Mouse (Mus musculus): ENCODE measurements around the gene Gm49387.

Gene Gm49387

DNA sequence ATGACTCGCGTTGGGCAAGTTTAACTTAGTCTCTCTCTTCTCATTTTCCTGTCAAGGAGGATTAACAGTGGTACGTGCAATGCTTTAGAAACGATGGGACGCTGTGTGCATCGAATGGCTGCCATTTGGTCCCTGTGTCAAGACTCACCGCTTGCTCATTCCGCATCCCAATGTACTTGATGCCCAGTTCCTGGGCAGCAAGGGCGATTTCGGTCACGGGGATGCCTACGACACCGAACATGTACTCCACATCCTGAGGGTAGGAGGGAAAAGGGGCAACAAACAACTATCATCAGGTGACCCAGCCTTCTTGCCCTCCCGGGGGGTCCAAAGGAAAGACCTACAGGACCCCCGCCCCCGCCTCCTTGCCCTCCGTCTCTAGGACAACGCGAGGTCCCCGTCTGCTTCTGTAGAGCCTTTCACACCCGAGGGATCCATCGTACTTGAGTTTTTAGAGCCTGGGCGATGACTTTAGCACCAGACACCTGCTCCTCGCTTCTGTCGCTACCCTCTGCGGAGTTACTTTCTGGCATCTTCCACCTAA, at the start of gene Gm49387:
Gene Gm49387 (minus strand): TSS at position 533 of the 544 bp plus-strand sequence.
- peak in 1 of 2 experiments; percentile 28 for DNase-seq

DNA sequence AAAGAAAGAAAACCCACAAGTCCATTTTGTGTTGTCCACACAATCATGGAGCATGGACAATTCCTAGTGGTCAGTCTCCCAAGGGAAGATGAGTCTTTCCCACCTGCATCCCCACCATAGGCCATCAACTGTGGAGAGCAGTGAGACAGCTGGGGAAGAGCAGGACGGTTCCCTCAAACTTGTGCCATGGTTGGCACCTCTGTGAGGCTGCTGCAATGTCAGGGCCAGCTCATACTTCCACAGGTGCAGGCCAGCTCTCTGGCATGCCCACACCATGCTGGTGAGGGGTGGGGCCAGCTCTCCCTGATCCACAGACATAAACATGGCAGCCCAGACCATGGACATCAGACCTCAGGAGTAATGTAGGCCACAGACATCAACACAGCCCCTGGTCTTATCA, 45.6 kb upstream of the Gm49387 start:
- DNase-seq = no peak

DNA sequence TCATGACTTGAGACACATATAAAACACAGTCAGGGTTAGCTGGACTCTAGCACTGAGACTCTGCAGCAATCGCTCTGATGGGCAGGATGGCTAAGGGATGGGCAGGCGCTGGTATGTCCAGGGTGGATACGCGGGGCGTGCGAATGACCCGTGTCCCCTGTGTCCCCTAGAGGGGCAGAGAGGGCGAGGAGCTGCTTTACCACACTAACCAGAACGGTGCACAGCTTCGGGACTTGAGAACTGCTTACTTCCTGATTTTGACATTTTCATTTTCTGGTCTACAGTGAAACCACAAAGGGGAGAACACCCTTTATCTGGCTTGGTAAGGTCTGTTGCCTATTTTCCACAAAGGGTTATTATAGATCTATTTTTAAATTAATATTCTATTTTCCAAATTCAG, 45.0 kb upstream of the Gm49387 start:
- DNase-seq = no peak

DNA sequence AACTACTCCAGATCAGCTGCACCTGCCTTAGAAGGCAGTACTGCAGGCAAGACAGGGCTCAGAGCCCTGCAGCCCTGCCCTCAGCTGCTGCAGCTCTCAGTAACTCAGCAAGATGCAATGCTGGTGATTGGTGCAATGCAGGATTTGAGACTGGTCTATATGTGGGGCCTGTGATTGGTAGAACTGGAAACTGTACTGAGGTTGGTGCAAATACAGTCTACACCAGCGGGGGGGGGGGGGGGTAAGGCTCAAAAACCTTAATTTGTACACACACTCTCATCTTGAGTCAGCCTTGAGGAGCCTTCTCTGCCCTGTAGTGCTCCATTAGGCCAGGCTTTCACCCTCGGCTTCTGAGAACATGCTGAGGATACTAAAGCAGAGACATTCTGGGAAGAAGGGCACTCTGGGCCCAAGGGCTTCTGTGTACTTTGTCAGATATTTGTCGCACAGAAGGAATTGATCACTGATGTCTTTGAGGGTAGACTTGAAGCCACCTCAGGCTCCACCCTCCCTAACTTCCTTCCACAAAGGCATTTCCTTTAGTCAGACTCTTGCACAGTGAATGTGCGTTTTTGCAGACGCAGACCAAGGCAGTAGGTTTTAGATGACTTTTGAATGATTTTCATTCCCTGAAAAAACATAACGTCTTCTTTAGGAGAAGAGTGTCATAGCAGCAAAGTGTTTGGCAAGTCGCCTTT, 43.8 kb upstream of the Gm49387 start:
- no peak for DNase-seq

DNA sequence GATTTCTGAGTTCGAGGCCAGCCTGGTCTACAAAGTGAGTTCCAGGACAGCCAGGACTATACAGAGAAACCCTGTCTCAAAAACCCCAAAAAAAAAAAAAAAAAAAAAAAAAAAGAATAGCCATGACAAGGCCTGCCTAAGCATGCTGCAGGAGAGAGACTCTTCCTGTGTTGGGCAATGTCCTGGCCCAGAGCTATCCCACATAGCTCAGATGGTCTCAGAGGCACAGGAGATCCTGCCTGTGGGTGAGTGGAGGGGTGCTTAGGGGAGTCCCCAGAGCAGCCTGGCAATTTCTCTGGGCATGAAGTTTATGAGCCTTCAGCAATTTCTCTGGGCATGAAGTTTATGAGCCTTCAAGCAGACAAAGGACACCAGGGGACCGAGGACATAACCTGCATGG, 42.9 kb upstream of the Gm49387 start:
- DNase-seq = no peak

DNA sequence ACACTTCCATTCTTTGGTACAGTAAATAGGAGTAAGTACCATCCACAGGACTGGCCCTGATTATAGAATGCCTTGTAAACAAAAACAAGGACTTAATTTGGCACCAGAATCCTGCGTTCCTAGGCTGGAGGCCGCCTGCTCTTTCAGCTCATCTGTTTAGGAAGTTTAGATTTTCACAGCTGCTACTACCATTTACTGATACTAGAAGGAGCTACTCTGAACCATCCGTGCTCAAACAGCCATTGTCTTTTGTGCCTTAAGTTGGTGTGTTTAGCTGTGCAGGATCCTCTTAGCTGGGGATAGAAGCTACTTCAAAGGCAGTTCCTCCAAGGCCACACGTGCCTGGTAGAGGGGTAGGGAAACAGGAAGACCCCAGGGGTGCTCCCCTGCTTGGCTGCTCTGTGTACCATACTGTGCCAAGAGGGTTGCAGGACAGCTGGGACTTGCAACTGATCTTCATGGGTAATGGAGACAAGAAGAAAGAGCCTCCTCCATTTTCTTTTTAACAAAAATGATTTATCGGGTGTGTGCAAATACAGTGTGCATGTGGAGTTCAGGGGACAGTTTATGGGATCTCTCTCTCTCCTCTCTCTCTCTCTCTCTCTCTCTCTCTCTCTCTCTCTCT, 41.4 kb upstream of the Gm49387 start:
- DNase-seq = no peak

DNA sequence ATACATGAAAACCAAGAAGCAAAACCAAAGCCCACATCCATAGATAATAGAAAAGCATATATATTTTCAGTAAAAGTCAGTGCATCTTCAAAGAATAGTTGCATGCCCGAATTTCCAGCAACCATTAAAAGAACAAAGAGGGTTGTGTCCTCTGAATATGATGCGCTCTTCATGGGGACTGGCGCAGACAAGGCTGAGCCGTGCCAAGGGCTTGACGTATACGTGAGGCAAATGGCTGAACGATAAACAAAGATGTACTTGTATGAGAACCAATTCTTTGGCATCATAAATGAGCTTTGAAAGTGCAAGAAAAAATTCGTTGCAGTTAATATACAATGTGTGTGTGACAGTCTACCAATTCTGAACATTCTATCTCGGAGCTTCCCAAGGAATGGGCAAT, 40.6 kb upstream of the Gm49387 start:
- DNase-seq = no peak

DNA sequence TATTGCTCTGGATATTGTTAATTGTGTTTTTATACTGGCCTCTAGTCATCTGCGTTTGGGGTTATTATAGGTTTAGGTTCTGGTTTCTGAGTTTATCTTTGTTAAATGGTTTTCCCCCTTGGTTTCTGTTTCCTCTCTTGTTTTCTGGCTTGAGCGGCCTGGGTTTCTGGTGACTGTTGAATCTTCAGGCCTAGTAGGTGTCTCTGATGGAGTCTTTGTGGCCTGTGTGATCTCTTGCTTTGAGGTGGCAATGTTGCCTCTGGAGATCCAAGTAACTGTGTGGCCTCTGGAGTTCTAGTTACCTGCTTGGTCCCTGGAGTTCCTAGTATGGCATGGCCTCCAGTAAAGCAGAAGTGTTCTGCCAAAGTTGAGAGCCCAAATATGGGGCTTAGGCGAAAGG, 40.0 kb upstream of the Gm49387 start:
- no peak for DNase-seq

DNA sequence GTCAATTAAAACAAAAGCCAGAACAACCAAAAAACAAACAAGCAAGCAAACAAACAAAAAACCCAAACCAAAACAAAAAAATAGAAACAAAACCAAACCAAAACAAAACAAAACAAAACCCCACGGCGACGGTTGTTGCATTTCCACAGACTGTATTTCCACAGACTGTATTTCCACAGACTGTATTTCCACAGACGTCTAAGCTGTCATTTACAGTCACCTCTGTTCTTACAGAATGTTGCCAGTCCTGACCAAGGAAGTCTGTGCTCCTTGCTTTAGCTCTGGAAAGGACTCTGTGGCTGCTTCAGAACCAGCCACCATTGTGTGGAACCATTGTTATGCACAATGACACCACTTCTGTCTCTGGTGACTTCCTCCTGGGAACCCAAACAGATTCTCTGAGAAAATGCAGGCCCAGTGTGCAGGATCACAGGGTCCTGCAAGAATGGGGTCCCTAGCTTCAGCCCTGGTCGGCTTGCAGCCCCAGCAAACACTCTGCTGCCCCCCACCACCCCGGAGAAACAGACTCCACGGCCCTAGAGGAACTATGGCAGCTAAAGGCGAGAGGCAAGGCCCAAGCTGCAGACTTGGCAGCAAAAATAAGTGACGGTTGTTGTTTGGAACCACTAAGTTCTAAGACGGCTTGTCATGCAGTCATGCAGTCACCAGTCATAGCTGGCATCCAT, 31.1 kb upstream of the Gm49387 start:
- DNase-seq = no peak

DNA sequence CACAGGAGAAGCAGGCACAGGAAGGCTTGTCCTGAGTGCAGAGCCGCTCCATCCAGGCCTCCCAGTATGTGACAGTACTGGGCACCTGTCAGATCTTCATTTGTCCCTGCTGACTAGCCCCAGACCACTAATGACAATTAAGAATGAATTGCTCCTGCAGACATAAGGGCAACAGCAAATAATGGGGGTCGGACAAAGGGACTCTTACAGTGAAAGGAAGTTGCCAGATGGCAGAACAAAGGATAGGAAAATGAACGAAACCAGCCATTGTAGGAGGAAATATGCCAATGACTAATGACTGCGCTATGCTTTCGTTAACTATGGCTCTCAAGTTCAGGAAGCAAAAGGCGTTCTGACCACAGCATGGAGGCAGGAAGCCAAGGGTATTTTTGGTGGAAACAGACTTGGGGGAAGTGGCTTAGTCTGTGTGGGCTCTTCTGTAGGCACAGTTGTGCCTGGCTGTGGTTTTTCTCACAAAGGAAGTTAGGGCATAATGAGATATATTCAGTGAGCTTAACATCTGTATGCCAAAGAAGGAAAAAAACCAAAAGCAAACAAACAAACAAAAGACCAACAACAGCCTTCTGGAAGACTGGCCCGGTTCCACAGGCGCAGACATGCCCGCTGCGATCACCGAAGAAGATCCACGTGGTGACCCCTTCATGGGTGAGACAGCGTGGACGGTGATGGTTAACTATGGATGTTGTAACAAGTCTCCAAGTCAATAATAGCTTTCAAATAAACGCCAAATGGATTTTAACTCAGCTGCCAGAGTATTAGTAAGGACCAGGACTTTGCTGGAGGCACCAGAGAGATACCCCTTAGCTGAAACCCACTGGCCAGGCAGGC, 29.2 kb upstream of the Gm49387 start:
- no peak for DNase-seq

DNA sequence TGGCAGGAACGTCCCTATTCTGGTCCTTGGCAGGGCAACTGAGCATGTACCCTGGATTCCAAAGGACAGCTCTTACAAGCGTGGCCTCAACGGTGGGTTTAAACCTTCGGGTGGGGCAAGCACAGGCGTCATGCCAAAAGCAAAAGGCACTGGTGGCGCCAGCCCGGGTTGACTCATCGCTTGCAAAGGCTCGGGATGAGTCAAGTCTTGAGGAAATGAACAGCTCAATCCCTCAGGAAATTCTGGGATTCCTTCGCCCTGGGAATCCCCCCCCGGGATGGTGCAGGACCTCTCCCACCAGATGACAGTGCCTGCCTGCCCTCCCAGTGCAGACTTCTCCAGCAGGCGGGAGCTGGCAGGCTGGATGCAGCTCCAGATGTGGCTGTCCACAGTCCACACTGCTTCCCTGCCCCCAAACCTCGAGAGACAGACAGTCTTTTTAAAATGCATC, 28.5 kb upstream of the Gm49387 start:
- peak; percentile 49 to 54 for DNase-seq

DNA sequence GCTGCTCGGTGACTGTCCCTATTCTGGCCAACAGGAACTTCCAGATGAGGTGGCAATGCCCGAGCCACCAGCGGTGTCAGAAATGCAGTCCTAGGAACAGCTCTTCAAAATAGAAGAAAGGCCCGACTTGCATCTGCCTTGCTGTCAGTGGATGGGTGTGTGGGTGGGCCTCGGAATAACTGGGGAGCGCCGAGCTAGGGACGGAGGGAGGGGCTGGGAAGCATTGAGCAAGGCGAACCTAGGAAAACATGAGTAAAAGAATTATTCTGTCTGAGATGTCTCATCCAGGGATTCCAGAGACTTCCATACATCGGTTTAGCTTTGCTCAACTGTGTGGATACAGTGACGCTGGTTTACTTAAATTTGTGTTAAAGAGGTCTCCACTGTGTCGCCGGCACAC, 27.6 kb upstream of the Gm49387 start:
- no peak for DNase-seq

DNA sequence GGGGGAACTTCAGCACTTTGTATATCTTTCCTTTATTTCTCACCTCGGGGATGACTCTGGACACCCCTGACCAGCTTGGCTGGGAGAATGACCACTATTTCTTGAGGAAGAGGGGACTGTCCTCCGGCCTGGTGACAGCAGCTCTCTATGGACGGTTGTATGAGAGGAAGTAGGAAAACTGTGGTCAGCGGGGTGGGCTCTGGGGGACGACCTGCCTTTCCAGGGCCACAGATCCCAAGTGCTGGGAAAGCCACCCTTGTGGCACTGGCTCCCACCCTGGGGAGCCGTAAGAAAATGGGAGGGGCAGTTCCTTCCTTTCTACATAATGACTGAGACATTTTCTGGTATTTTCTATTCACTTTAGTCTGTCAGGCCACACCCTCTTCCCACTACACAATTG, 27.1 kb upstream of the Gm49387 start:
- no peak for DNase-seq

DNA sequence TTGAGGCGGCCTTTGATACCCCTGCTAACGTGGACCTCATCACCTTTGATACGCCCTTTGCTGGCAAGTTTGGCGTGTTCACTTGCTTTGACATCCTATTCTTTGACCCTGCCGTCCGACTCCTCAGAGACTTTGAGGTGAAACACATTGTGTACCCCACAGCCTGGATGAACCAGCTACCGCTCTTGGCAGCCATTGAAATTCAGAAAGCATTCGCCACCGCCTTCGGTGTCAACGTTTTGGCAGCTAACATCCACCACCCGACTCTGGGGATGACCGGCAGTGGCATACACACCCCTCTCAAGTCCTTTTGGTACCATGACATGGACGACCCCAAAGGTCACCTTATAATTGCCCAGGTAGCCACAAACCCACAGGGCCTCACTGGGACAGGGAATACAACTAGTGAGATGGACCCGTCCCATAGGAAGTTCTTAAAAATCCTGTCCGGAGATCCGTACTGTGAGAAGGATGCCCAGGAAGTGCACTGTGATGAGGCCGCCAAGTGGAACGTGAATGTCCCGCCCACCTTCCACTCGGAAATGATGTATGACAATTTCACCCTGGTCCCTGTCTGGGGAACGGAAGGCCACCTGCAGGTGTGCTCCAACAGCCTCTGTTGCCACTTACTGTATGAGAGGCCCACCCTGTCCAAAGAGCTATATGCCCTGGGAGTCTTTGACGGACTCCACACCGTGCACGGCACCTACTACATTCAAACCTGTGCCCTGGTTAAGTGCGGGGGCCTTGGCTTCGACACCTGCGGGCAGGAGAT, 26.4 kb upstream of the Gm49387 start:
- DNase-seq = no peak

DNA sequence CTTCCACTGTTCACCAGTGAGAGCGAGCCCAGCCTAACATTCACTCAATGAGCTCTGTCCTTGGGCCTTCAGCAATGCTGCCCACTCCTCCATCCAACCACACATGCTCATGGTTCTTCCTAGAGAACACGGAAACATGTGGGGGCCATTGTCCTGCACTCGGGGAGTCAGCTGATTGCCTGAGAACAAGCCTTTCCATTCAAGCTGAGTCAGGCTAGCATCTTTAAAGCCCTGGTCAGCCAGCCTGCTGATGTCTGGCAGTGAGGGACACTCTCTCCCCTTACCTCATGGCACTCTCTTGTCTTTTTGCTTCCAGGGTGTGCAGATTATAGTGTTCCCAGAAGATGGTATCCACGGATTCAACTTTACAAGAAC, 24.9 kb upstream of the Gm49387 start:
- no peak for DNase-seq

DNA sequence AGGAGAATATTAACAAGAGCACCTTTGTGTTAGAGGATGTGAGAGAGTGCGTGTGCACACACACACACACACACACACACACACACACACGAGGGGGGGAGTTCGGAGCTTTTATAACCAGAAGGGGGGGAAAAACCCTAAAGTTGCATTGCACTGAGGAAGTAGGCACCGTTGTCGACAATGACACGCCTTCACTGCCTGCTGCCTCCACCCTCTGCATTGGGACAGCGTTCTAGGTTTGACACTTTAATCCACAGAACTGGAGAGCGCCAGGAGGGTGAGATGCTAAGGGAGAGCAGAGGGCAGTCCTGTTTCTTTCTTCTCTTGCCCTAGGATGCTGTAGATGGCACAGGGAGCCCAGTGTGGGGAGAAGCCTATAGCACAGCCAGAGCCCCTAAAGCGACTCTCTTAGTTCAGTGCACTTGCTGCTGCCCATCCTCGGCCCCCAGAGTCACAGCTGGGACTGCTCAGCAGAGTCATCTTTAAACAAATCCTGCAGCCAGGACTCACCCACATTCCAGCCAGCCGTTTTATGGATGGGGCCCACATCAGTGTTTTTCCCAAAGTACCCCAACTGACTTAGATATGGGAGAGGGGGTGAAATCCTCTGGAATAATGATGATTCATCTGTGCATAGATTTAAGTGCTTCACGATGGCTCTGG, 24.4 kb upstream of the Gm49387 start:
- no peak for DNase-seq

DNA sequence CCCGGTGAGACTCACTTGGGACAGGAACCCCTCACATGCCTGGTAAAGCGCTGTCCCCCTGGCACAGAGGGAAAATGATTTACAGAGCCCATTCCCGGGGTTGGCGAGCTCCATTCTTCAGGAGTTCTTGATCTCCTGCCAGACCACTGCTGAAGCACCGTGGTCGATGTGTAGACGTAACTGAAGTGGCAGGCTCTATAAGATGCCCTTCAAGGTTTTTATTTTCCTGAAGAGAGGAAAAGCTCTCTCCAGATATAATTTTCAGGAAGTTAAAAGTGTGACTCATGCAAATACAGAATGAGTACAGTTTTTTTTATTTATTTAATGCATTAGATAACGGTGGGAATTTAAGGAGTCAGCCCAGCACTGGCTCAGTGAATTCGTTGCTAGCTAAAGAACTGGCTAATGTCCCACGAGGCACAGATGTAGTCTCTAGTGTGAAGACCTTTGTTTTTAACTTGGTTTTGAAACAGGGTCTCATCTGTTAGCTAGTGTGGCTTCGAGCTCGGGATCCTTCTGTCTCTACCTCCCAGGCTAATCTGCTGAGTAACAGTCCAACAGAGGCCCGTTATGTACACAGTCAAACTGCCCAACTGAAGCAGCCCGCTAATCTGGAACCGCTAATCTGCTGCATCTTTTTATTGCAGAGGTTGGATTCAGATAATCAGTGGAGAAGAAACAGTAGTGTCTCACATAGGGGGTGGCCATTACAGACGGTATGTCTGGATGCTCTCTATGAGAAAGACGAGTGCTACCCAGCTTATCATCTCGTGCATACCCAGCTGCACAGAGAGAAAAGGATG, 23.6 kb upstream of the Gm49387 start:
- no peak for DNase-seq

DNA sequence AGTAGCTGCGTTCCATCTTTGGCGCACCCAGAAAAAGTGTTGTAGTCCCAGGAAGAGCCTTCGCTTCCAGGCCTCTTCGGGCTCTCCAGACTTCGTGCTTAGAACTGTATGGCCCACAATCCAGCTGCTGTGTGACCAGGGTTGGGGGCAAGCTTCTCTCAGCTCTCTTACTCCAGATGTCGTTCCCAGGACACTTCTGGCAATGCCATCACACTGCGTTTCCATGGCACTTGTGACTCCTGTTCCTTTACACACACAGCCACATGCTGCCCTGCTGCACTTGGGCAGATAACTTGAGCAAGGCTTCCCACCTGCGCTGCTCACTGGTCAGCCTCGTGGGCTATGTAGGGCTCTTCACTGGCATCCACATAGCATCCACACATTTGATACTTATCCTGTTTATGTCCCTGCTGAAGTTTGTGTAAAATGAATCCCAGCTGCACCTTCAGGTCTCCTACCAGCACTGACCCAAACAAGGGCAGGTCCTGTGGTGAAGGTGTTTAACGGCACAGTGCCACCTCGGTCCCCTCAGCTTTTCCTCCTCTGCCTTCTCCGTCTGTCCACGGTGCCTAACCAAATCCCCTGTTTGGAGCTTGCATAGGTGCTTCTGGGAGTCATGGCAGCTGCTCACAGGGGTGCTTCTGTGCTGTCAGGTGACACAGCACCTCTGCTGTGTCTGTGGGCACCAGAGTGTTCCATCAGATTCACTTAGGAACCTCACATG, 22.9 kb upstream of the Gm49387 start:
- DNase-seq = no peak

DNA sequence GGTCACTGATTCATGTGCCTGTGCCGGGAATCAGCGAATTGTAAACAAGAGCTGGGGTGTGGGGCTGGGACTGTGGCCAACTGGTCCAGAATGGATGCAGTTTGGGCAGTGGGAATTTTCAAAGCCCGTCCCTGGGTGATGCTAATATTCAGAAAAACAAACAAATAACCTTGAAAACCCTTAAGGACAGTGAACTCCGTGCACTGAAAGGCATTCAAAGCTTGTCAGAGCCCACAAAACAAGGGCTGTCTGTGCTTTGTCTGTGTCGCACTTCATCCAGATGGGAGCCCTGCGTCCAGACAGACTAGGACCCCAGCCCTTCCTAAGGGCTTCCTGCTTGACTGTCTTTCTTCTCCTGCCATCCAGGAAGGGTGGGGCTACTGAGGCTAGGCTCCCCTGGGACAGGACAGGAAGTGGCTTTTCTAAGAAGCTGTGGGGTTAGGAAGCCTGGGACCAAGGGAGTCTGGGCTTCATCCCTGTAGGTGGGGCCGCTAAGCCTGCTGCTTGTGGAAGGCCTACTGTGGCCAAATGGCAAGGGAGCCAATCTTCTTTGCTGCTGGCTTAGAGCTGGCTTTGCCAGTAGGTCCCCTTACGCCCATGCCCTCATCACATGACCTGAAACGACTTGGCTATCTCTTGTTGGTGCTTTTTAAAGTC, 22.0 kb upstream of the Gm49387 start:
- DNase-seq = peak in 1 of 2 experiments; percentile 41

All from cerebellum, adult 18-20 months (tissue).